Mouse (Mus musculus): Measurements from ENCODE around the gene Drc1.
A peak's percentile ranks its signal among the peaks of the same experiment; 100 is the strongest.

The Drc1 gene

GRCm38 (mm10) chr5:30281291-30281732 is at the start of gene Drc1:
Gene Drc1, plus strand, starts transcription at chr5:30281388.
- DNase-seq (ENCODE audit: low spot score) = no peak

GRCm38 (mm10) chr5:30231891-30232270 is 49.3 kb upstream of the Drc1 start:
- DNase-seq (ENCODE audit: low spot score) = no peak

- DNase-seq (ENCODE audit: low spot score) = peak; percentile 99
These were observed 48.8 kb upstream of the Drc1 start, which contains the start of gene Selenoi for GRCm38 (mm10) chr5:30232271-30232971. Gene Selenoi, plus strand, starts transcription at chr5:30232581.

- DNase-seq (ENCODE audit: low spot score) = peak; percentile 24
These were observed 48.1 kb upstream of the Drc1 start for GRCm38 (mm10) chr5:30233042-30233441.

DNA sequence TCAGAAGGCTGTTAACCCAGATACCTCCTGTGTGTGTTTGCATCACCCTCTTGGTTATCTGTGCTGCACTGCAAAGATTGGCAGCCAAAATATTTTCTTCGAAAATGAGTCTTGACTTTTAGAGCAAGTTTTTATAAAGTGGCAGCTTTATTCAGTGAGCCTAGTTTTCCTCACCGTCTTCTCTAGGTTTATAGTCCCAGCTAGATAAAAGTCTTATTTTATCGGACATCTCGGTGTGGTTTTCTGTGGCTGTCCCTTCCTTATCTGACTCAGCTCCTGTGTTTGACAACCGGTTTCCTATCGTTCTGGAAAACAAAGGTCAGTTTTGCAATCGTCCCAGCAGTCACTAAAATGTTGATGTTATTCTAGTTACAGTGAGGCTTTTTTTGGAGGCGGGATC is 47.2 kb upstream of the Drc1 start:
- no peak for DNase-seq (ENCODE audit: low spot score)

- DNase-seq (ENCODE audit: low spot score) = no peak
These were observed 45.5 kb upstream of the Drc1 start for GRCm38 (mm10) chr5:30235641-30236126.

DNA sequence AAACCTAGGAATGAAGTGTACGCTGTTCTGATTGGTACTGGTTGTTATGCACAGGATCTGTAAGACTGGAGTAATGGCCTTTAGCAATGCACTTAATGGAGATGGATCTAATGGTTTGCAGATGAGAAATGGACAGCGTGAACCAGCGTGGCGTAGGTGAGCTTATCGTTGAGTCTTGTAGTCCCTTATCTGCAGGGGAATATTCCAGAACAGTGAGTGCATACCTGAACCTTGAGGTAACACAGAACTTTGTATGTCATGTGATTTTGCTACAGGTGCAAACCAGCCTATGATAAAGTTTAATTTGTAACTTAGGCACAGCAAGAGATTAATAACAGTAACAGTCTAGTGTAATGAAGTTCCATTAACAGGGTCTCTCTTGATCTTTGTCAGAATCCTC is 42.7 kb upstream of the Drc1 start:
- no peak for DNase-seq (ENCODE audit: low spot score)

GRCm38 (mm10) chr5:30240552-30240951 is 40.6 kb upstream of the Drc1 start:
- peak; percentile 9 for DNase-seq (ENCODE audit: low spot score)

DNA sequence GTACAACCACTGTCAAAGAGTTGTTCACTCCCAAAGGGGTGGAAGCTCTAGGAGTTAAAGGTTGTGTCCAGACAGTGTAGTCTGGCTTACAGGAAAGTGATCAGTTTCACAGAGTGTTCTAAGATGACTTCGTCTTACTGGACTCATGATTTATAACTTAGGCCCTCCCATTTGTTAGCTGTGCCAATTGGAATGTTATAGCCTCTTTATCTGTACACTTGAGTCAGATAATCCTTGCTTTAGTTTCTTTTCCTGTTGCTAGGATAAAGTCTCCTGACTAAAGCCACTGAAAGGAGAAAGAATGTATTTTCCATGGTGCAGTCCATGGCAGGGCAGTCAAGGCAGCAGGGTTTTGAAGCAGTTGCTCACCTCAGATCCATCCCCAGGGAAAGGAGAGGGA is 38.8 kb upstream of the Drc1 start:
- DNase-seq (ENCODE audit: low spot score) = no peak

DNA sequence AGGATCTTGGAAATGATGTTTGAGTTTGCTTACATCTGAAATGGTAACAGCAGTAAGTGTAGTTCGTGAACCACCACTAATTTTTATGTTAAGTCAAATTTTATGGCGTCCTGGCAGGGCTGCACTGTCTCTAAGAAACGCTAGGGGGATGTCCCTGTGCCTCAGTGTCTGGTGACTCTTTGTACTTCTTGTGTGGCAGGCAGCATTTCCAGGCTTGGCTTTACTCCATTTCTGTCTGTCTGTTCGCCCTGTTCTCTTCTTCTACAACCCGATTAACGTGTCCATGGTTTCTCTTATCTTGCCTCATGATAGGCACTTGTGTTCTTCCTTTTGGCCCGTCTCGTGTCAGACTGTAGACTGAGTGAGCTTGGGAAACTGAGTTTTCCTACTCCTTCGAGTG is 37.4 kb upstream of the Drc1 start:
- peak; percentile 4 for DNase-seq (ENCODE audit: low spot score)

DNA sequence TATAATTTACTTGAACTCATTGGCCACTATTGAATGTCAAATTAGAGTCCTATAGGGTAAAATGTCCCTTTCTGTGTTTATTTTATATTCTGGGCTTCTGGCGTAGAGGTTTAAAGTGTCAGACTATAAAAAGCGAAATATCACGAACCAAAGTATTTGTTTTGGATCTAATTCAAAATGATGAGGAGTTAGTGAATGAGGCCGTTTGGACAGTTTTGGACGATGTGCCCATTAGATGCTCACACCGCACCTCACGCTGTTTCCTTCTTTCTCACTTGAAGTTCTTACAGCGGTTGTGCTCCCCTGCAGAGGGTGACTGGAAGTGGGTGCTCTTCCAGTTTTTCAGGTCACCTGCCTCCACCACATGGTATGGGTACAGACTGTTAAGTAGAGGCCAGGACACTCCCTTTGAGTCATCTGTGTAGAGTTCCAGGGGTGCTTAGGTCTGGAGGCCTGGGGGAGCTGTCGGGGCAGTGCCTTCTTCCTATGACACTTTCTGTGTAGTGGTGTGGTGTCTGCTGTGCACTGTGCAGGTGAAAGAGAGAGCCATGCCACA is 35.2 kb upstream of the Drc1 start:
- no peak for DNase-seq (ENCODE audit: low spot score)

DNA sequence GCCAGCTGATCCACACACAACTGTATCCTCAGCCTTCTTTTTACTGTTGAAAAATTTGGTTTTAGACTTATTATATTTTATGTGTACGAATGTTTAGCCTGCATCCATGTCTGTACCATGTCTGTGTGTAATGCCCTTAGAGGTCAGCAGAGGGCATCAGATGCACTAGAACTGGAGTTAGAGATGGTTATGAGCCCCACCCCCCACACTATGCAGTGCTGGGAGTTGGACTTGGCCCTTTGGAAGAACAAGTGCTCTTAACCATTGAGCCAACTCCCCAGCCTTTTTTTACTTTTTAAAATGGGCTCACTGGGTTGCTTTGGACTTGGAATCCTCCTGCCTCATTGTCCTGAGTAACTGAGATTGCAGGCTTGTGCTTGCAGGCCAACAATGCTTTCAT is 33.5 kb upstream of the Drc1 start:
- peak; percentile 4 for DNase-seq (ENCODE audit: low spot score)

- DNase-seq (ENCODE audit: low spot score) = no peak
These were observed 25.4 kb upstream of the Drc1 start for GRCm38 (mm10) chr5:30255567-30256354.

GRCm38 (mm10) chr5:30258776-30259175 is 22.4 kb upstream of the Drc1 start:
- DNase-seq (ENCODE audit: low spot score) = no peak

DNA sequence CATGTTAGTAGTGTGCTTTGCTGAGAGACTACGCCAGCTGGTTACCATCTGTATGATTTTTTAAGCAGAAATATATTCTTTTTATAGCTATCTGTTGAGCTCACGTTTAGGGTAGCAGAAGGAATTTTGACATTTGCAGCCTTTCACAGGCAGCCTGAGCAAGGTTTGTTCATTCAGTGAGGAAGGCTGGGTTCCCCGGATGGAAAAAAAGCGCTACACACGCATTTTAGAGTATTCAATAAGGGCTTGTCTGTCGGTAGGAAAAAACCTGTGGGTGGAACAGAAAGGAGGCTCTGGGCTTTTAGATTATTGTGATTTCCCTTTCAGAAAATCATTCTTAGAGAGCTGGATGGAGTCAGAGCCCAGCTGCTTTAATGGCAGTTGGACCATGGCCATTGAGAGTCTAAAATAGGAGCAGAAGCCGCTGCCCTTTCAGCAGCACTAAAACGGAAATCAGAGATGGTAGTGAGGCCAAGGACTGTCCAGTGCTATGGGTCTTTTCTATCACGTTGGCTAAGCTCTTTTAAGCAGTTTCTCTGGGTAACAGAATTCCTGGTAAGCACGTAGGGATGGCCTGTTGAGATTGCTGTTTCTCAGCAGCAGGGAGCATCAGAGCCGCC is 10.5 kb upstream of the Drc1 start:
- no peak for DNase-seq (ENCODE audit: low spot score)

DNA sequence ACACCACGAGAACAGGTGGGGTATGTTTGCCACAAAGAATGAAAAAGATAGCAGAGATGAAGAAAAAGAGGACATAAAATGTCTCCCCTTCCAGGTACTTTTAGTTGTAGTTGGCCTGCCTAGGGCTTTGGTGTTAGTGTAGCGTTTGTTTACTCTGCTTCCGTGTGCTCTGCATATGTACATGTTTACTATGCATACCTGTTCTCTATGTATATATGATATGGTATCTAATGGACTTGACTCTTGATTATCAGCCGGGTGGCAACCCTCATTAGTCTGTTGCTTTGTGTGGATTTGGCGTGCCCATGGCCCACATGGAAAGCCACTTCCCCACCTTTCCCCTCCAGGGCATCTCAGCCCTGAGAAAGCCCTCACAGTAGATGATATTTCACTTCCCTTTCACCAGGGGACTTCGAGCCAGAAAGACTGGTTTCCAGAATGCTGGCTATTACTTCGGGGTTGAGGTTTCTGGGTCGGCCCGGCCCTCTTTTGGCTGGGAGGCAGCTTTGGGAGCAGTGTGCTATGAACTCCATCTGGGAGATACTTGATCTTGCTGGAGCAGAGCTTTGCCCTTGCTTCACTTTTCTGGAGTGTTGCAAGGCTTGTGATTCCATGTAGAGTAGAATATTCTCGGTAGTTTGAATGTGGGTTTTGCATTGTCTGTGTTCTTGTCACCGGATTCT is 9.4 kb upstream of the Drc1 start:
- no peak for DNase-seq (ENCODE audit: low spot score)

DNA sequence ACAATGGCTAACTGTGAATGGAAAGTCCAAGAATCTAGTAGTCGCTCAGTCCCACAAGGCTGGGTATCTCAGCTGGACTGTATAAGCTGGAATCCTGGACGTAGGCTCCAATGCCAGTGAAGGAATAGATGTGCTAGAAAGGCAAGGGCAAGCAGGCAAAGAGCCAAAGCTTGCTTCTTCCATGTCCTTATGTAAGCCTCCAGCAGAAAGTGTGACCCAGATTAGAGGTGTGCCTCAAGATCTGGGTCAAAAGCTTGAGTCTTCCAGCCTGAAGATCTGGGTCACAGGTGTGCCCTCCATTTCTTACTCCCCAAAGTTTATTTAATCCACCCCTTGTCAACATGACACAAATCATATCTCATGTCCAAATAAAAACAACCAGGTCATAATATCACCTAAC is 4.8 kb upstream of the Drc1 start:
- no peak for DNase-seq (ENCODE audit: low spot score)

DNA sequence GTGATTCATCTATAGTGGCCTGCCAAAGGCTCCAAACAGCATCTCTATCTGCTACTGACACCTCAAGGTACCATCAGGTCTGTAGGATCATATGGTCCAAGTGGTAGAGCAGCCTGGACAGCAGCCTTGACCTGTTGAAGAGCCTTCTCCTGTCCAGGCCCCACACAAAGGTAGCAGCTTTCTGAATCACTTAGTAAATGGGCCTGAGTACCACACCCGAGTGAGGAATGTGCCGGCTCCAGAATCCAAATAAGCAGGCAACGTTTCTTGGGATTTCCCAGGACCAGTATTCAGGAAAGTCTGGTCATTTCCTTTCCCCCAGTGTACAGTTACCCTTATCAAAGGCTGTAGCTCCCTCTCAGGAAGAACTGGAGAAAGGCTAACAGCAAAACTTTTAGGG is 2.2 kb upstream of the Drc1 start:
- no peak for DNase-seq (ENCODE audit: low spot score)

DNA sequence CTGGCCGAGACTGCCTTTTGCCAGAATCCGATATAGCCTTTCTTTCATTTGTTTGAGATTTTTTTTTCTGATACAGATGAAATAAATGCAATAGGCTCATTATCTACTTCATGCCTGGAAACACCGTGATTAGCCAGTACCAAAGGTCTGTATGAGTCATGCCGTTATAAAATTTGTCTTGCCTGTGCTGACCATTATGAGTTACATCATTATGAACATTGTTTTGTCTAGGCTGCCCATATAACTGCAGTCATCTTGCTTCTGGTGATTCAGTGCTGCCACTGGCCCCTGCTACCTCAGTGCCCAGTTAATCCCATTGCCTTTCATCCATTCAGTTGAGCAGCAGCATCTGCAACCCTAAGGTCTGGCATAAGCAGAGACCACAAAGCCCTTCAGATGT is 1.7 kb upstream of the Drc1 start:
- no peak for DNase-seq (ENCODE audit: low spot score)

- no peak for DNase-seq (ENCODE audit: low spot score)
These were observed 324 bp upstream of the Drc1 start for GRCm38 (mm10) chr5:30280864-30281263.

DNA sequence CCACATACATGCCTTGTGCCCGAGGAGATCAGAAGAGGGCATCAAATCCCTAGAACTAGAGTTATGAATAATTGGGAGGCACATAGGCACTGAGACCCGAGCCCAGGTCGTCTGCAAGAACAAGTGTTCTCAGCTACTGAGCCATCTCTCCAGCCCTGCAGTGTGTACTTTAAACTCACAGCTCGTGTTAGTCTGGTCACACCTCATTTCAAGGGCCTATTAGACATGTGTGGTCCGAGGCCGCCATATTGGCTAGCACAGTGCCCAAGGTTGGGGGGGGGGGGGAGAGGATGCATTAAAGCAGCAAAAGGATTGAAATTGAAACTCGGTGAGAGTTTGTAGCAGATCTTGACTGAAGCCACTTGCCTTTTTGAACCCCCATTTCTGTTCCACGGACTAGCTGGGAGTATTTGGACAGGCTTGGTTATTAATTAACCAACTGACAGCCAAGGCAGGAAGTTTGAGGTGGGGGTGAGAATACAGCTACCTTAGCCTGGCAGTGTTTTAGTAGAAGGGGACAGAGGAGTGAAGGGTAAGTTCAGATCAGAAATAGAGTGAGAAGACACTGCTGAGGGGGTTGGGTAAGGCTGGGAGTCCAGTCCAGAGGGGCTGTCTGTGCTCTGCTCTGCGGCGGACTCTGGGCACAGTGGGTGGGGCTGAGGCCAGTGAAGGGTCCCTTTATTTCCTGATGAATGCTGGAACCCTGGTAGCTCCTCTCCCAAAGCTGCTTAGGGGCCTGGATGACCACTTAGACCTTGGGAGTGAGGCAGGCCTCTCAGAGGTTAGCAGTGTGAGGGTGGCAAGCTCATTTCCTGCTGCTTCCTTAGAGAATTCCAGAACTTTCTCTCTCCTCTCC is 5.0 kb downstream of the Drc1 start:
- DNase-seq (ENCODE audit: low spot score) = no peak
